Mouse (Mus musculus) megakaryocyte, embryonic 14.5 days (primary cell): ENCODE results near the gene Hsf5. TPM values are rescaled to one million over a fixed set of nuclear protein-coding genes. Genes with fewer than 3 reads are reported as not detected.
A peak's percentile ranks its signal among the peaks of the same experiment; 100 is the strongest.

Source experiments
- H3K27me3 ChIP-seq: replicated peaks from 2 replicates; pipeline ENCODE3; 2012; ENCODE audit warnings: inconsistent platforms
- H3K36me3 ChIP-seq: replicated peaks from 2 replicates; pipeline ENCODE3; 2012; ENCODE audit warnings: low read length, inconsistent platforms, mixed read lengths
- H3K4me1 ChIP-seq: 2 replicates; pipeline ENCODE4 v1.6.1; 2012; ENCODE audit warnings: inconsistent platforms
- H3K4me3 ChIP-seq: replicated peaks from 2 replicates; pipeline ENCODE3; 2012; ENCODE audit warnings: moderate library complexity, mild to moderate bottlenecking, inconsistent platforms
- H3K9me3 ChIP-seq: 2 replicates; pipeline ENCODE4 v1.6.1; 2012; ENCODE audit warnings: inconsistent platforms
- FLI1 ChIP-seq: IDR thresholded peaks from 2 replicates; pipeline ENCODE4 v1.6.1; 2012; ENCODE audit warnings: low read length, inconsistent platforms, mixed read lengths
- GATA1 ChIP-seq: IDR thresholded peaks from 3 replicates; pipeline ENCODE4 v1.6.1; 2012; ENCODE audit warnings: mixed read lengths, low read length, inconsistent platforms, borderline replicate concordance
- polyA plus RNA-seq: library from polyadenylated mRNA; stranded (reverse); fragments of >175 nt; gene quantifications from 2 replicates; pipeline ENCODE4 v1.2.3, GENCODE M21; 2012; ENCODE audit warnings: low replicate concordance; ENCODE audit not compliant: insufficient read depth

Gene Hsf5
- polyA plus RNA-seq, 1 experiment, result not detected

GRCm38 (mm10) chr11:87578963-87579601, 37.9 kb upstream of the Hsf5 start:
- H3K4me3 ChIP-seq, result peak overlapping the region; percentile 88
- H3K27me3 ChIP-seq, result peaks cover 97% of the 10 kb centered on the region
- no peaks in the 10 kb centered on the region for H3K9me3 ChIP-seq
- TF ChIP-seq GATA1, result no peak
- H3K36me3 ChIP-seq, result no peaks in the 10 kb centered on the region
- H3K4me1 ChIP-seq, result peaks cover 29% of the 10 kb centered on the region

DNA sequence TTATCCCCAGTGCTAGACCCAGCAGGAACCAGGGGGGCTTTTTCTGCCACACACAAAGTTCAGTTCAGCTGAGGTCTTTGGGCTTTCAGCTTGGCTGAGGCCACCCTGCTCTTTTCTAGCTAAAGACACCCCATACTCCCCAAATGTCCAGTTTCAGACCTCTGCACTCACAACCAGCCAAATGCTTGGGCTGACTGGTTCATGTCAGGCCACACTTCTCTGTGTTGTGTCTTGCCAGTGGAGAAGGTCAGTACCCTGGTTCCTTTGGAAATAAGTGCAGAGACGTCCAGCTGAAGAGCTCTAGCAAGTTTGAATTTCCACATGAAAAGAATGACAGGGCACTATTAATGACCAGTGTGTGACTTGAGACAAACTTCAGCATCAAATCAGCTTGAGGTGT, 37.3 kb upstream of the Hsf5 start:
- Histone ChIP-seq H3K9me3 (no peaks in the 10 kb centered on the region), H3K36me3 (no peaks in the 10 kb centered on the region), H3K4me1 (peaks cover 31% of the 10 kb centered on the region), H3K27me3 (peaks cover 96% of the 10 kb centered on the region), H3K4me3 (no peak overlapping the region)
- no peak for TF ChIP-seq GATA1
- 0 out of 2 replicates have a peak, but pooled peaks have one; percentile 12 for TF ChIP-seq FLI1

DNA sequence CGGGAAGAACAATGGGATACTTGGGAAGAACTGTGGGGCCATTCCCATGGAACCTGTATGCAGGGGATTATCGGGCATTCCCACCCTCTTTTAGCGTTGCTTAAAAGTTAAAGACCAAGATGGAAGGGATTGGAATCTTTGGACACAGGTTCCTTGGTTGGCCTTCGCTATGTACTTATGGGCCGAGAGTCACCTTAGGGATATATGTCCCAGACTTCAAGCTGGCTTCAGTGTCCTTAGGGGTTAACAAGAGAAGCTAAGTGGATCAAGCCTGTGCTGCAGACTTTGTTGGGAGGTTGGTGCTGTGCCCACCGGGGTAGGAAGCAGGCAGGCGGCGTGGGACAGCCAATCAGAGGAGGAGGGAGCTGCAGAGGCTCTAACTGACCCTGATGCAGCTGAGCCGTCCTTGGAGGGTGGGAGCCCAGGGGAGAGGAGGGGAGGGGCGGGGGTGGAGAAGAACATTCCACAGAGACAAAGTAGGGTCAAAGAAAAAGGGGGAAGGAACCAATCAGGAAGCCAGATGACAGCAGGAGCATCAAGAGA, 36.4 kb upstream of the Hsf5 start:
- TF ChIP-seq FLI1, result no peak
- no peak for TF ChIP-seq GATA1
- no peak overlapping the region for H3K4me3 ChIP-seq
- peaks cover 89% of the 10 kb centered on the region for H3K27me3 ChIP-seq
- no peaks in the 10 kb centered on the region for H3K9me3 ChIP-seq
- H3K4me1 ChIP-seq, result peaks cover 35% of the 10 kb centered on the region
- H3K36me3 ChIP-seq, result no peaks in the 10 kb centered on the region

- no peak overlapping the region for H3K4me3 ChIP-seq
- H3K36me3 ChIP-seq, result no peaks in the 10 kb centered on the region
- H3K9me3 ChIP-seq, result no peaks in the 10 kb centered on the region
- peaks cover 35% of the 10 kb centered on the region for H3K4me1 ChIP-seq
- TF ChIP-seq GATA1, result no peak
- peaks cover 83% of the 10 kb centered on the region for H3K27me3 ChIP-seq
Observed at GRCm38 (mm10) chr11:87581161-87581865, 35.7 kb upstream of the Hsf5 start.

DNA sequence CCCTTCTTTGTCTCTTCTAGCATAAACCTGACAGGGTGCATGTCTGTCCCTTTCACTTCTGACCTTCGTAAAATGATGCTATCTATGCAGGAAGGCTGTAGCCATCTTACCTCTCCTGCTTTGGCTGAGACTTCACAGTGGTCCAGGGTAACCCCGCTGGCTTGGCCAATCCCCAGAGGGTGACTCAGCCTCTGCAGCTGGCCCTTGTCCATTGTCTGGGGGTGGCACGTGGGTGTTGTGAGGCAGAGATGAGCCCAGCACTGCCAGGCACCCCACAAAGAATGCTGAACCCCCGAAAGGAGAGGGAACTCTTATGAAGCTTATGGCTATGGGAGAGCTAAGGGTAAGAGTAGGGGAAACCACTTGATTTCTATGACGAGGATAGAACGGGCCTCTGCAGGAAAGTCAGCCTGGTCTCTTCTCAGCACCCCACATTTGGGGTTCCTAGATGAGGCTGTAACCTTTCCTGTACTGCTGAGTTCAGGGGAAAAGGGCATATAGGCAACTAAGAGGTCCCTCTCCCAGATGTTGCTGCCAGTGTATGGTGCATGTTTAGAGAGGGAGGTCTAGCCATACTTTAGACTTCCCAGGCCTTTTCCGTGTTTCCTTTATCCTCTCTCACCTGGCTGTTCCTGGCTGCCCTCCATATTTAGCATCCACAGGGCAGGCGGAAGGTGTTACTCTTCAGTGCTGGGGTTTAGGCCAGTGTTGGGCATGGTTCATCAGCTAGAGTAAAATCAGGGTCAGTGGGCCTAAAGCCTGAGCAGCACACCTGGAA, 34.8 kb upstream of the Hsf5 start:
- H3K9me3 ChIP-seq, result no peaks in the 10 kb centered on the region
- peaks cover 75% of the 10 kb centered on the region for H3K27me3 ChIP-seq
- no peaks in the 10 kb centered on the region for H3K36me3 ChIP-seq
- TF ChIP-seq FLI1 (no peak), GATA1 (no peak)
- no peak overlapping the region for H3K4me3 ChIP-seq
- peaks cover 35% of the 10 kb centered on the region for H3K4me1 ChIP-seq

DNA sequence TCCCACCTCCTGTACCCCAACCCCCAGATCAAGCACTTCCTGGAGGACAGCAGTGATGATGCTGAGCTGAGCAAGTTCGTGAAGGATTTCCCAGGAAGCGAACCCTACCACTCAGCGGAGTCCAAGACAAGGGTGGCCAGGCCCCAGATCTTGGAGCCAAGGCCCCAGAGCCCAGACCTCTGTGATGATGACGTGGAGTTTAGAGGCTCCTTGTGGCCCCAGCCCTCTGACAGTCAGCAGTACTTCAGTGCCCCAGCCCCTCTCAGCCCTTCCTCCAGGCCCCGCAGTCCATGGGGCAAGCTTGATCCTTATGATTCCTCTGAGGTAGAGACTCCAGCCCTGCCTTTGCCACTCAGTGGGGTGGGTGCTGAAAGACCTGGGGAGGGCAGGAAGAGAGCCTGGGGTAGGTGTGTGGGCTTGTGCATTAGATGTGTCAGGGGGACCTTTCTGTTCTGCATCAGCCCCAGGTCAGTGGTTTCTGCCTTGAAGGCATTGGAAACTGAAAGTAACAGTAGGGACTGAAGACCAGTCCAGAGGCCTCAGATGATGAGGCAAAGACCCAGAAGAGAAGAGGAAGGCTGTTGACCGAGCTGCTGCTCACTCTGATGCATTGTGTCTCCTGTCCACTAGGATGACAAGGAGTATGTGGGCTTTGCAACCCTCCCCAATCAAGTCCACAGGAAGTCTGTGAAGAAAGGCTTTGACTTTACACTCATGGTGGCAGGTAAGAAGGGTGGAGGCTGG, 33.5 kb upstream of the Hsf5 start:
- TF ChIP-seq GATA1 (no peak), FLI1 (no peak)
- Histone ChIP-seq H3K9me3 (no peaks in the 10 kb centered on the region), H3K36me3 (no peaks in the 10 kb centered on the region)

GRCm38 (mm10) chr11:87584711-87585505, 32.1 kb upstream of the Hsf5 start:
- H3K9me3 ChIP-seq, result no peaks in the 10 kb centered on the region
- peaks cover 48% of the 10 kb centered on the region for H3K27me3 ChIP-seq
- no peaks in the 10 kb centered on the region for H3K36me3 ChIP-seq
- no peak for TF ChIP-seq FLI1
- no peak for TF ChIP-seq GATA1
- peak overlapping the region; percentile 35 for H3K4me3 ChIP-seq
- H3K4me1 ChIP-seq, result peaks cover 35% of the 10 kb centered on the region

More for the DNA sequence above, 33.5 kb upstream of the Hsf5 start:
- H3K27me3 ChIP-seq, result peaks cover 63% of the 10 kb centered on the region
- peaks cover 29% of the 10 kb centered on the region for H3K4me1 ChIP-seq
- peak overlapping the region; percentile 56 for H3K4me3 ChIP-seq

- no peaks in the 10 kb centered on the region for H3K9me3 ChIP-seq
- H3K4me1 ChIP-seq, result peaks cover 45% of the 10 kb centered on the region
- no peak overlapping the region for H3K4me3 ChIP-seq
- H3K27me3 ChIP-seq, result peaks cover 24% of the 10 kb centered on the region
- no peaks in the 10 kb centered on the region for H3K36me3 ChIP-seq
- TF ChIP-seq FLI1, result no peak
Observed at GRCm38 (mm10) chr11:87587211-87587874, 29.6 kb upstream of the Hsf5 start.

- H3K4me3 ChIP-seq, result peak overlapping the region; percentile 39
- peaks cover 3% of the 10 kb centered on the region for H3K27me3 ChIP-seq
- no peak for TF ChIP-seq GATA1
- no peak for TF ChIP-seq FLI1
- H3K9me3 ChIP-seq, result no peaks in the 10 kb centered on the region
- peaks cover 56% of the 10 kb centered on the region for H3K4me1 ChIP-seq
- H3K36me3 ChIP-seq, result peaks cover 11% of the 10 kb centered on the region
Observed at GRCm38 (mm10) chr11:87589605-87590004, 27.4 kb upstream of the Hsf5 start.
